Mouse (Mus musculus) cerebellum, adult 2 months (tissue): ENCODE data around the gene Btbd16. TPM values are rescaled to one million over a fixed set of nuclear protein-coding genes. Genes with fewer than 3 reads are reported as not detected.

Source experiments
- DNase-seq, 2 experiments: peaks; one replicate each; pipeline ENCODE4 v3.0.0; 2021
- H3K27ac ChIP-seq: fragments of 200-500 bp; 2 replicates; pipeline ENCODE4 v1.5.1; 2012; ENCODE audit warnings: low read length, control low read depth, inconsistent platforms; ENCODE audit not compliant: insufficient read depth
- H3K27me3 ChIP-seq: fragments of 200-500 bp; 2 replicates; pipeline ENCODE4 v1.6.1; 2012; ENCODE audit warnings: inconsistent platforms, mild to moderate bottlenecking, low read length, moderate library complexity; ENCODE audit not compliant: control insufficient read depth, insufficient read depth
- H3K4me1 ChIP-seq: fragments of 200-500 bp; 2 replicates; pipeline ENCODE4 v1.6.1; 2011; ENCODE audit warnings: low read length; ENCODE audit not compliant: control insufficient read depth, insufficient read depth
- H3K4me3 ChIP-seq: fragments of 200-500 bp; replicated peaks from 2 replicates; pipeline ENCODE3; 2011; ENCODE audit warnings: mild to moderate bottlenecking, low read depth, low read length, control low read depth; ENCODE audit not compliant: insufficient read depth
- CTCF ChIP-seq: fragments of 200-500 bp; IDR thresholded peaks from 2 replicates; pipeline ENCODE4 v1.5.1; 2011; ENCODE audit warnings: low read depth, mild to moderate bottlenecking, control low read depth, low read length, moderate library complexity, borderline replicate concordance; ENCODE audit not compliant: insufficient read depth
- POLR2A ChIP-seq: fragments of 200-500 bp; IDR thresholded peaks from 2 replicates; pipeline ENCODE4 v1.6.1; 2011; ENCODE audit warnings: low read length, control low read depth, borderline replicate concordance; ENCODE audit not compliant: insufficient read depth
- WGBS: fragments of 180-500 bp; shearing (Covaris S2); methylation state at CpG from one replicate; pipeline ENCODE4 v1.1.7; 2018; 5-methylcytosine and 5-hydroxymethylcytosine counted together
- polyA plus RNA-seq: library from polyadenylated mRNA; depleted of rRNA; stranded (reverse); fragments of >200 nt; gene quantifications from 2 replicates; pipeline ENCODE4 v1.2.3, GENCODE M21; 2012; rRNA removed

The Btbd16 gene
- polyA plus RNA-seq, 1 experiment: 0.47 TPM

DNA sequence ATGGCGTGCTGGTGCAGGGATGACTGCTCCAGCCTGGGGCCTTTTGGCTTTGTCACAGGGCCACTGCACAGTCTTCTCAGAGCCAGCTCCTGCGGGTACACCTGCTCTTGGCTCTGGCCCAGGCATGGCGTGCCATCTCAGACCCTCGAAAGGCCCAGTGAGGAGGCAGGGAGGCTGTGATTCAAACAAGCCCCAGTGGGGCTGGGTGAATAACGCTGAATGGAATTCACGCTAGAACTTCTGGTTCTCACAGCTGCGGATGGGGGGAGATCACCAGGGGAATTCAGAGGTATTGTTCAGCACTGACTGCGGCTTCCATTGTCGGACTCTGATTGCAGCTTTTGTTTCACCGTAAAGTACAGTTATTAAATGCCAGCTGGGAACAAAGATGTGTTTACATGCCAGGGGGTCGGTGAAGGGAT lies 86.9 kb downstream of the Btbd16 start:
- no peak overlapping the region for H3K27ac ChIP-seq
- no peaks in the 10 kb centered on the region for H3K27me3 ChIP-seq
- no peak overlapping the region for H3K4me3 ChIP-seq
- no peak for DNase-seq
- 40% methylated on average over 11 of the region's 11 CpGs for WGBS
- TF ChIP-seq CTCF (no peak), POLR2A (no peak)
- H3K4me1 ChIP-seq: peaks cover 7% of the 10 kb centered on the region

DNA sequence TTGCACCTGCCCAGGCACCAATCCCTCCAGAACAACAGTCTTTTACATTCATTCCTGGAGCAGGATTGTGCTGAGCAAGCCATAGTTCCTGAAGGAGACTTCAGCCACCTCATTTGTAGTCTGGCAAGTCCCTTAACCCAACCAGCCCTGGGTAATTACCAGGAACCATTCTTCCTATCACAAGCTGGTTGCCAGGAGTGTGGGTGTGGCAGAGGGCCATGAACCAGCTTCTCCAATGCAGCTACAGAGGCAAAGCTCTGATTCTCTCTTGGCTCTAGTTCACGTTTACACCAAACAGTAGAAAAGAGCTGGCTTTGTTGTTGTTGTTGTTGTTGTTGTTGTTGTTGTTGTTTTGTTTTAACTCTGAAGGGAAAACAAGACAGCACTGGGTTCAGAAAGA lies 88.6 kb downstream of the Btbd16 start:
- DNase-seq: no peak
- H3K4me3 ChIP-seq: no peak overlapping the region
- no peak overlapping the region for H3K27ac ChIP-seq
- H3K27me3 ChIP-seq: no peaks in the 10 kb centered on the region
- 32% methylated on average over 1 of the region's 1 CpGs for WGBS
- H3K4me1 ChIP-seq: peaks cover 3% of the 10 kb centered on the region; the same call in 1 of the 2 replicates
- TF ChIP-seq CTCF: no peak
- TF ChIP-seq POLR2A: no peak

DNA sequence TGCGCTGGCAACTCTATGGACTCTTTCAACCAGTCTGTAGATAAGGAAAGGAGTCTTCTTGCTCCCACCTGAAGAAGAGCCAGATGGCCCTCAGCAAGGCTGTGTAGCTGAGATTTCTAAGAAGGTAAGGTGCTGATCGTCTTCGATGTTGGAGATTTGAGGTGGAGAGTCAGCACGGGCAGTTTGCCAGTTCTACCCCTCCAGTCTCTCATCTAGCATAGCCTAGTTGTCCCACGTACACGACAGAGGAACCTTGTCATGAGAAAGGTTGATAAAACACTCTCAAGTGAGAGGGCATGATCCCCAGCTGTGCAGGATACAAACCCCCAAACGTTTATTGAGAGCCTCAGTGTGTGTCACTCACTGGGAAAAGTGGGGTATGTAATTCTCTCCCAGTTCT lies 90.8 kb downstream of the Btbd16 start:
- 77% methylated on average over 7 of the region's 7 CpGs for WGBS
- Histone ChIP-seq H3K4me1 (peaks cover 5% of the 10 kb centered on the region), H3K27me3 (no peaks in the 10 kb centered on the region), H3K4me3 (no peak overlapping the region), H3K27ac (no peak overlapping the region)
- no peak for TF ChIP-seq CTCF
- TF ChIP-seq POLR2A: no peak
- DNase-seq: peak in 1 of 2 experiments; percentile 38

DNA sequence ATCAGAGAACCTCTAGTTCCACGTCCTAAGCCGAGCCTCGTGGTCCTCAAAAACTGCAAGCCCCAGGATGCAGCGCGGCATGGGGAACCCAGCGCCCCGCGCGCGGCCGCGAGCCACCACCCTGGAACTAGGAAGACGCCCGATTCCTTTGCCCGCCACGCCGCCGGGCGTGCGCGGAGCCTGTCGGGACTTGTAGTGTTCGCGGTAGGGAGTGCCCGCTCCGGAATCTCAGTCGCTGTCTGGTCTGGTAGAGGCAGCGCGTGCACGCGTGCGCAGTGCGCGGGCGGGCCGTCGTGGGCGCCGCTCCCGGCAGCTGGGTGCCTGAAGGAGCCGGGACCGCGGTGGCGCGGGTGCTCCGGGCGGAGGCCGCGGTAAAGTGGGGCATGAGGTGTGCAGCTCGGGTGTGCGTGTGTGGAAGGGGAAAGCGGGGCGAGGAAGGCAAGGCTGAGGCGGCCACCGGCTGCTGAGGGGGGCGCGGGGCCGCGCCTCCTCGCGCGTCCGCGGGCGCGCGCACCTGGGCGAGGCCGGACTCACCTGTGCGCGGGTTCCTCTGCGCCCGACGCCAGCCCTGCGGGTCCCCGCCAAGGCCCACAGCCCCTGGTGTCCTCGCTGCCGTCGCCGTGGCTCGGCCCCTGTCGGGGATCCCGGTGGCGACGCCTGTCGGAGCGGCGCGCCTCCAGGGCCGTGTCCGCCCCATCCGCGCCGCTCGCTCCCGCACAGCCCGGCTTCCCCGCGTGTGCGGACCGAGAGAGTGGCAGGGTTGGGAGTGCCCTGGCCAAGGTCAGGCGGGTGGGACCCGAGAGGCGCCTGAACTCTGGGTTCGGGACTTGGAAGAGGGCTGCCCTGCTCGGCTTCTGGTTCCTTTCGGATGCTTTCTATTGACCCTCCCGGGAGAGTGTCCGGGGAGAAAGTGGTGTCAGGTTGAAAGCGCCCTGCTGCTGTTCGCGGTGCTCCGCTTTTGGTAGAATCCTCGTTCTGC lies 92.0 kb downstream of the Btbd16 start, which contains the start of gene Plekha1:
Gene Plekha1, plus strand, starts transcription at position 144 of the 979 bp plus-strand sequence.
- H3K4me1 ChIP-seq: peaks cover 6% of the 10 kb centered on the region; the same call in 1 of the 2 replicates
- H3K27me3 ChIP-seq: no peaks in the 10 kb centered on the region
- under 1% methylated on average over 104 of the region's 114 CpGs for WGBS
- peak within 1 kb of the TSS; percentile 87 for H3K27ac ChIP-seq
- TF ChIP-seq CTCF (no peak), POLR2A (peak; percentile 74)
- peak; percentile 98 to 100 for DNase-seq
- peak within 1 kb of the TSS; percentile 79 for H3K4me3 ChIP-seq

DNA sequence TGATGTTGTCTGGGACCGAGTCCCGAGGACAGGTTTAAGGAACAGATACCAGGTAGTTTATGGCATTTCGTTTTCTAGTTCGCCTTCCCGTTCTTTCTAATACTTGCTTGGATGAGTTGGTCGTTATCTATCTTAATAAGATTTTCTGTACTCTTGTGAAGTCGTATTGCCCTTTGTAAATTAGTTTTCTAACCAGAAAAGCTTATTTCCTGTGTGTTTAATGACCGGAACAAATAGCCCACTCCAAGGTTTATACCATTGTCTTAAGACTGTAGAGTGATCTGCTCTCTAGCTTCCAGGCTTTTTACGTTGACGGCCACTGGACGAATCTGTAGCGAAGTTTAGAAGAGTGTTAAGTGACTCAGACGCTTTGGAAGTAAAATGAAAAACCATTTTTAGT lies 92.8 kb downstream of the Btbd16 start:
- Histone ChIP-seq H3K4me3 (peak overlapping the region; percentile 79), H3K27me3 (no peaks in the 10 kb centered on the region), H3K4me1 (peaks cover 6% of the 10 kb centered on the region; the same call in 1 of the 2 replicates), H3K27ac (peak overlapping the region; percentile 87)
- DNase-seq: no peak
- WGBS: 9% methylated on average over 13 of the region's 13 CpGs
- TF ChIP-seq POLR2A (no peak), CTCF (no peak)

DNA sequence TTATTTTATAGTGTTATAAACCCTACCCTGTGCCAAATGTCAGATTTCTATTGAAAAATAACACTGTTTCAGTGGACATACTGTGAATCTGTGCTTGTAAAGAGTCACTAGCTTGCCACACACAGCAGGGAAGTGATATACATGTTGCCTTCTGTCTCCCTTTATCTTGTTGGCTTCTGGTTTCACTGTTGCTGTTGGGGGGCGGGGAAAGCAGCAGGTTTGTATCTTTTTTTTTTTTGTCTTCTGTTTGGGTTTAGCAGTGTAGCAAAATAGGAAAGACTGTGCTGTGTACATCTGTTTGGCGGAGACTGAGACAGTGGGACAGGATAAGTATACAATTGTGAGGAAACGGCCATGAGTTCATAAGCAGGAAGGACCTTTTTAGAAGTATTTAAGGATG lies 93.4 kb downstream of the Btbd16 start:
- no peaks in the 10 kb centered on the region for H3K27me3 ChIP-seq
- TF ChIP-seq POLR2A (no peak), CTCF (no peak)
- WGBS: 47% methylated on average over 3 of the region's 3 CpGs
- DNase-seq: peak in 1 of 2 experiments; percentile 29
- peaks cover 7% of the 10 kb centered on the region; the same call in 1 of the 2 replicates for H3K4me1 ChIP-seq
- peak overlapping the region; percentile 79 for H3K4me3 ChIP-seq
- H3K27ac ChIP-seq: no peak overlapping the region

Other genes starting within 250 kb of the Btbd16 start
- 69.1 and 74.9 TPM in 2 replicates for gene Nsmce4a, start 201.0 kb upstream of the Btbd16 start, polyA plus RNA-seq
- gene Tacc2, start 196.6 kb upstream of the Btbd16 start, polyA plus RNA-seq: 65.9 and 66.7 TPM in 2 replicates
- gene Plekha1, start 91.7 kb downstream of the Btbd16 start, polyA plus RNA-seq: 107 and 110 TPM in 2 replicates
- gene Htra1, start 162.0 kb downstream of the Btbd16 start, polyA plus RNA-seq: 188 and 231 TPM in 2 replicates